Mouse (Mus musculus) hindbrain, postnatal 0 days (tissue): ENCODE measurements around the gene Mmaa. TPM values are rescaled to one million over a fixed set of nuclear protein-coding genes. Genes with fewer than 3 reads are reported as not detected.

ENCODE experiments used
- ATAC-seq: fragments of 200-750 bp; cut with Nextera tagmentation; 2 replicates; pipeline ENCODE4 v1.8.0; 2017; ENCODE audit warnings: mild to moderate bottlenecking, moderate TSS enrichment, moderate library complexity
- DNase-seq: peaks from one replicate; pipeline ENCODE4 v3.0.0-alpha.2; 2015; ENCODE audit warnings: low spot score
- H3K27ac ChIP-seq: fragments of 300-500 bp; sonication (generic); 2 replicates; pipeline ENCODE4 v1.5.1; 2014; ENCODE audit warnings: mild to moderate bottlenecking
- H3K27me3 ChIP-seq: fragments of 300-500 bp; sonication (generic); 2 replicates; pipeline ENCODE4 v1.6.1; 2014; ENCODE audit warnings: low read length, mixed read lengths; ENCODE audit not compliant: insufficient read depth
- H3K36me3 ChIP-seq: fragments of 300-500 bp; sonication (generic); 2 replicates; pipeline ENCODE4 v1.6.1; 2014; ENCODE audit warnings: low read length, mixed read lengths; ENCODE audit not compliant: insufficient read depth
- H3K4me1 ChIP-seq: fragments of 300-500 bp; sonication (generic); 2 replicates; pipeline ENCODE4 v1.6.1; 2014; ENCODE audit warnings: antibody characterized with exemption, low read length, mixed read lengths; ENCODE audit not compliant: insufficient read depth
- H3K4me2 ChIP-seq: fragments of 300-500 bp; sonication (generic); 2 replicates; pipeline ENCODE4 v1.6.1; 2014; ENCODE audit warnings: low read depth, mild to moderate bottlenecking, low read length, moderate library complexity, mixed read lengths
- H3K4me3 ChIP-seq: fragments of 300-500 bp; sonication (generic); 2 replicates; pipeline ENCODE4 v1.5.1; 2014; ENCODE audit warnings: low read length
- H3K9ac ChIP-seq: fragments of 300-500 bp; sonication (generic); replicated peaks from 2 replicates; pipeline ENCODE4 v1.6.1; 2014; ENCODE audit warnings: mild to moderate bottlenecking, low read length, moderate library complexity, mixed read lengths
- H3K9me3 ChIP-seq: fragments of 300-500 bp; sonication (generic); 2 replicates; pipeline ENCODE4 v1.6.1; 2016; ENCODE audit warnings: low read length, mixed read lengths
- CTCF ChIP-seq: IDR thresholded peaks from 2 replicates; pipeline ENCODE4 v1.5.1; 2016; ENCODE audit warnings: antibody characterized with exemption, control low read depth, low read depth
- WGBS: fragments of 180-500 bp; shearing (Covaris S2); extraction: QIAGEN DNeasy Blood & Tissue Kit; methylation state at CpG from one replicate; pipeline ENCODE4 v1.1.7; 2014; 5-methylcytosine and 5-hydroxymethylcytosine counted together
- polyA plus RNA-seq: library from polyadenylated mRNA; unstranded; fragments of >200 nt; fragmentation: Nextera tagmentation; extraction: Ambion mirVana; gene quantifications from 2 replicates; pipeline ENCODE4 v1.2.1, GENCODE M21; 2015
- total RNA-seq: library from RNA; depleted of rRNA; stranded (reverse); fragments of >200 nt; gene quantifications from 2 replicates; pipeline ENCODE4 v1.2.3, GENCODE M21; 2014; rRNA removed

The Mmaa gene
- total RNA-seq (6.8 and 7.9 TPM in 2 replicates), polyA plus RNA-seq (11.5 and 12.9 TPM in 2 replicates)

DNA sequence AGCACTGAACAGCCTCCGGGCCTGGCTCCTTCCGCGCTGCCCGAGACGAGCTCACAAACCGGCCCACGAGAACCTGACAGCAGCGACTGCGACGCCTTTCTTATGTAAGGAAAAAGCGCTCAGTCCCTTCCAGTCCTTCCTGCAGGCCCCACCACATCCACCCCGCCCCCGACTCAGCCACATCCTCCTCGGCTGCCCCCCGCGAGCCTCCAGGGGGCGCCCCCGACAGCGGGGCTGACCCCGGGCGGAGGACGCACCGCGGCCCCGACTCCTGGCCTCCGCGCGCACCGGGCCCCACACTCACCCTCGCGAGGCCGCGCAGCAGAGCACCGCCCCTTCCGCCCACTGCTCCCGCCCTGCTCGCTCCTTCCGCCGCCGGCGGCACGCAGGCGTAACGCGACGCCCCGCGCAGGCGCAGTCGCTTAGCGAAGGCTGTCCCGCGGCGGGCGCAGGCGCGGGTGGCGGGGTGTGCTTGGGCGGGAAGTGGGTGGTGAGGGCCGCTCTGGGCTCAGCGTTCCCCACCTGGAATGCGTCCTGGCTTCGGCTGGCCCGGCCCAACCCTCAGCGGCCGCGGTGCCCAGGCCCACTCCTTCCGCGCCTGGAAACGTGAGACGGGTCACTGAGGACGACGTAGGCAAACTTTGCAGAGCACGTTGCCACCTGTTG, at the start of gene Mmaa:
Gene Mmaa (minus strand): TSS at position 328 of the 666 bp plus-strand sequence.
- peaks cover 11% of the 10 kb centered on the region for H3K4me1 ChIP-seq
- peak; percentile 99 for ATAC-seq
- H3K9me3 ChIP-seq = no peaks in the 10 kb centered on the region
- H3K4me3 ChIP-seq = peak within 1 kb of the TSS; percentile 64
- peak within 1 kb of the TSS; percentile 83 for H3K9ac ChIP-seq
- peak within 1 kb of the TSS; percentile 67 for H3K4me2 ChIP-seq
- peak; percentile 44; the same call in 1 of the 2 replicates for TF ChIP-seq CTCF
- peak; percentile 99 for DNase-seq
- no peaks in the 10 kb centered on the region for H3K27me3 ChIP-seq
- H3K36me3 ChIP-seq = no peaks in the 10 kb centered on the region
- peak within 1 kb of the TSS; percentile 96 for H3K27ac ChIP-seq
- WGBS = under 1% methylated on average over 66 of the region's 74 CpGs

DNA sequence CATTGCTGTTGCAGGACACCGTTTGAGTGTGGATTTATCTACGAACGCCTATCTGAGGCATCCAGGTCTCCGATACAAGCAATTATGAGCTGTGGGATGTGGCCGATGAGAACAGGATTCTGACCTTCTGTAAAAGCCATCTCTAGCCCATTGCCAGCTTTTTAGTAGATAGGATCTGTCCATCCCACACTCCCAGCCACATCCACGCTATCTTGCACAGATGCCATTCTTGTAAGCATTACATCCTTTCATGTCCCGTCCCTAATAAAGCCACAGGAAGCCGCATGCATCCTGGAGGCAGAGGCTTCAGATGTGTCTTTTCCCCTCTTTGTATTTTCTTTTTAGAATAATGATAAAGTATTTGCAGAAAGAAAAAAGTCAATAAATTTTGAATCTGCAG, 46.5 kb upstream of the Mmaa start:
- H3K36me3 ChIP-seq = peaks cover 48% of the 10 kb centered on the region

DNA sequence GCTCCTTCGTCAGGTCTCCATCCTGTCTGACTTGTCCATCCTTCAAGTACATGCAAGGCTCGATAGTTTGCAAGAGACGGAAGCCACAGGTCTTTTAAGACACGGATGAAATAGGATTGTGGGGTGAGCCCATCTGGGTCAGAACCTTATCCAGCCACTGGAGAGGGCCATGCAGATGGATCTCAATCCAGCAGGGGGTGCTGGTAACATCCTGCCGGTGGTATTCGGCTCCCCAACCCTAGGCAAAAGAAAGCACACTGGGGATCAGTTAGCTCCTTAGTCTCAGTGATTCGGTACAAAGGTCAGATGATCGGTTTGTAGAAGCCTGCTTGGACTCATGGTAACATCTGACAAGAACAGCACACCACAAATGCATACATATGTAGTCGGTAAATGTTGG, 44.8 kb upstream of the Mmaa start:
- Histone ChIP-seq H3K4me1 (no peaks in the 10 kb centered on the region), H3K27me3 (no peaks in the 10 kb centered on the region), H3K36me3 (peaks cover 48% of the 10 kb centered on the region), H3K9ac (no peak overlapping the region), H3K4me3 (no peak overlapping the region), H3K27ac (no peak overlapping the region), H3K9me3 (no peaks in the 10 kb centered on the region), H3K4me2 (no peak overlapping the region)
- ATAC-seq = 0 out of 2 replicates have a peak, but pooled peaks have one; percentile 49
- 74% methylated on average over 9 of the region's 9 CpGs for WGBS
- DNase-seq = peak; percentile 46
- TF ChIP-seq CTCF = peak; percentile 66

More for the DNA sequence above, 46.5 kb upstream of the Mmaa start:
- Histone ChIP-seq H3K4me3 (no peak overlapping the region), H3K4me2 (no peak overlapping the region), H3K9ac (no peak overlapping the region), H3K9me3 (no peaks in the 10 kb centered on the region), H3K27ac (no peak overlapping the region), H3K4me1 (no peaks in the 10 kb centered on the region), H3K27me3 (no peaks in the 10 kb centered on the region)
- DNase-seq (no peak), ATAC-seq (no peak)
- 89% methylated on average over 8 of the region's 8 CpGs for WGBS
- TF ChIP-seq CTCF = no peak

DNA sequence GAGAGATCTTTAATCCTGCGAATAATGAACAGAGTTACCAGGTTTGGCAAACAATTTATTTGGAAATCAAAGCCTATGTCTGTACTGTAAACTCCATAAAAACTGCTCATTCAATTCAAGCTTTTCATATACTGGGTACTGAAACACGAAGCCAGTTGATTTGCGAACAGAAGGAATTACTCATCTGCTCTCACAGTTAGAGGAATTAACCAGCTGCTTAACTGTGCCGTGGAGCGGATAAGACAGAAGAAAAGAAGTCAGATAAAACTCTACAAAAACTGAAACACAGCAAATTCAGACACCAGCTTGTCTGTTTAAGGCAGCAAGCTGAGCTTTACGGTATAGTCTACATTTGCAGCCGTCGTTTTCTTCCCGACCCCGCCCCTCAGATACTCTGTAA, 43.9 kb upstream of the Mmaa start:
- no peak overlapping the region for H3K4me2 ChIP-seq
- H3K27ac ChIP-seq = no peak overlapping the region
- H3K4me1 ChIP-seq = no peaks in the 10 kb centered on the region
- no peaks in the 10 kb centered on the region for H3K9me3 ChIP-seq
- no peak overlapping the region for H3K4me3 ChIP-seq
- H3K36me3 ChIP-seq = peaks cover 45% of the 10 kb centered on the region
- 83% methylated on average over 10 of the region's 10 CpGs for WGBS
- H3K9ac ChIP-seq = no peak overlapping the region
- ATAC-seq = no peak
- H3K27me3 ChIP-seq = no peaks in the 10 kb centered on the region
- TF ChIP-seq CTCF = no peak
- DNase-seq = no peak

DNA sequence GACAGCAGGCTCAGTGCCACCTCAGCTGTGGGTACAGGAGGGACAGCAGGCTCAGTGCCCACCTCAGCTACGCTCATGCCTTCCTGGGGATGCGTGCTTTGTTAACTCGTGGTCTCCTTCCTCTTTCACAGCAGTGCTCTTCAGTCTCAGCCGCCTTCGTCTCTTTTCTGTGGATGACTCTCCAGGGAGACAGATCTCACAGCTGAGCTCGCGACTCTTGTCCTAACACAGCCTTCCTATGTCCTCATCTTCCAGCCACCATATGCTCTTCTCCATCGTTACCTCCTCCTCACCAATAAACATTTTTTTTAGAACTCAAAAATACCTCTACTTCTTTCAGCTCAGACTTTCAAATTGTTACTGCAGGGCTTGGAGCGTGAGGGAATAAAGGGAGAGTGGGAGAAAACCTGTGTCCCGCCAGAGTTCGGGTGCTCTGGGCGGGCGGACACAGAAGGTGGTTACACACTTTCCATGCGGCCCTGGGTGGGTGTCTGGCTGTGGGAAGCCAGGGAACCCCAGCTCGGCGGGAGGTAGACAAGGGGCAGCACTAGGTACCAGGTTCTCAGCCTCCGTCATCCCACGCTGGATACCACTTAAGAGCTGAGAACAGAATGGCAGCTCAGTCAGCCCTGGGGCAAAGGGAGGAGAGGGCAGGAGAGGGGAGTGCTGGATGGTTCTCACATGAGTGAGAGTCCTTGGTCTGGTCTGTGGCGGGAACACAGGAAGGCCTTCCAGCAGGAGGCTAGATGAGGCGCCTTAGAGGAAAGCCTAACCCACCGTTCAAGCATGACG, 37.6 kb upstream of the Mmaa start:
- H3K9me3 ChIP-seq = no peaks in the 10 kb centered on the region
- no peak for TF ChIP-seq CTCF
- no peak for DNase-seq

DNA sequence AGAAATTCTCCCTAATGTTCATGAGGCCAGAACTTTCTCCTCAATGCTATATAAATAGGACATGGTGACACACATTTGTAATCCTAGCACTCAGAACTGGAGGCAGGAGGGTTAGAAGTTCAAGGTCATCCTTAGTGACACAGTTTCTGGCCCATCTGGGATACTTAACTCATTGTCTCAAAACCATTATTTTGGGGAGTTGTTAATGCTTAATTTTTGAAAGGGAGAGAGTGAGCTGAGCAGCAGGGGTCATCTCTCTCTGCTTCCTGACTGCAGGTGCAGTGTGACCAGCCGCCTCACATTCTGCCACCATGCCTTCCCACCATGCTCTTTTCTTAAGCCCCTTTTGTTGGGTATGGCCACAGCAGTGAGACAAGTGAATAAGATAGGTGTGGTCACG, 36.8 kb upstream of the Mmaa start:
- no peak overlapping the region for H3K9ac ChIP-seq
- H3K4me1 ChIP-seq = no peaks in the 10 kb centered on the region
- no peaks in the 10 kb centered on the region for H3K9me3 ChIP-seq
- no peak overlapping the region for H3K4me2 ChIP-seq
- no peaks in the 10 kb centered on the region for H3K27me3 ChIP-seq
- ATAC-seq = no peak
- no peak overlapping the region for H3K4me3 ChIP-seq
- WGBS = 84% methylated on average over 2 of the region's 2 CpGs
- no peak overlapping the region for H3K27ac ChIP-seq
- H3K36me3 ChIP-seq = no peaks in the 10 kb centered on the region
- TF ChIP-seq CTCF = no peak
- DNase-seq = no peak

More for the DNA sequence above, 37.6 kb upstream of the Mmaa start:
- no peak overlapping the region for H3K4me2 ChIP-seq
- ATAC-seq = no peak
- no peak overlapping the region for H3K27ac ChIP-seq
- no peaks in the 10 kb centered on the region for H3K27me3 ChIP-seq
- WGBS = 86% methylated on average over 22 of the region's 22 CpGs
- H3K4me3 ChIP-seq = no peak overlapping the region
- no peak overlapping the region for H3K9ac ChIP-seq
- H3K4me1 ChIP-seq = no peaks in the 10 kb centered on the region
- H3K36me3 ChIP-seq = peaks cover 5% of the 10 kb centered on the region; the same call in 1 of the 2 replicates
